Mouse (Mus musculus) adrenal gland, postnatal 36 days (tissue): Measurements from ENCODE around the gene Fxr2. TPM values are rescaled to one million over a fixed set of nuclear protein-coding genes. Genes with fewer than 3 reads are reported as not detected.
"Not testable (repeated sequence)": the region's sequence is repeated elsewhere in the genome, so short reads cannot be mapped to it uniquely, and the experiment has no call there.

Source experiments
- DNase-seq, 2 experiments: peaks; one replicate each; pipeline ENCODE4 v3.0.0; 2021; ENCODE audit warnings: mixed read lengths in 1 of 2
- total RNA-seq, 2 experiments: library from RNA; stranded (reverse); gene quantifications; 2 replicates each; pipeline ENCODE4 v1.2.3; 2021

Fxr2 gene
- total RNA-seq, 2 experiments from 2014 or later: 80.5 to 88.4 TPM

DNA sequence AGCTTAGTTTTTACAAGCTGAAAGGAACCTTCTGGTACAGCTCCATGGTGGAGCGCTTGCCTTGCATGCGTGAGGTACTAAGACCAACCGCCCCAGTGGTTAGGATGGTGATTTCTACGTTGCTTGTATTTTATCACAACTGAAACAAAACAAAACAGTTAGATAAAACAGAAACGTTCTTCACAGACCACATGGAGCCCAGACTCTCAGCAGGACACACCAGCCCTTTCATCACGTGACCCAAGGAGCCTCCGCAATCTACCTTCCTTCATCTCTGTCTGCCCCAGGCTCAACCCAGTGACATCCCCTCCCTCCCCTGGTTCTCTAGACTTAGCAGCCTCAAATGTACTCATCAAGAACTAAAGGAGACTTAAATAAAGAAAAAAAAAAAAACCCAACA lies 23.4 kb upstream of the Fxr2 start:
- no peak for DNase-seq

DNA sequence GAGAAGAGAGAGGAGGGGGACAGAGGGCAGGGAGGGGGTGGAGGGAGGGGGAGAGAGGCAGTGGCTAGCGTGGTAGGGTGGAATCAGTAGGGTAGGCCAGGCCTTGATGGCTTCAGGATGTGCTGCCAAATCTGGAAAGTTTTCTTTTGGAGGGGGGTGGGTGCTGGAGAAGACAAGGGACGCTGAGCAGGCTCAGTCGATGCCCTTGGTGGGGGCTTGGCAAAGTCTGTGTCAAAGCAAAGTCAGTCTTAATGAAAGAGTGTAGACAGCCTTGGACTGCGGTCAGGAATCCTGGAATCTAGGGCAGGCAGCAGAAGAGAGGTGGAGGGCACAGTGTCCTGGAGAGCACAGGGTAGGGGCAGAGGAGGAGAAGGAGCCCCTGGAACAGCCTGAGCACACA lies 21.9 kb upstream of the Fxr2 start:
- DNase-seq: no peak

DNA sequence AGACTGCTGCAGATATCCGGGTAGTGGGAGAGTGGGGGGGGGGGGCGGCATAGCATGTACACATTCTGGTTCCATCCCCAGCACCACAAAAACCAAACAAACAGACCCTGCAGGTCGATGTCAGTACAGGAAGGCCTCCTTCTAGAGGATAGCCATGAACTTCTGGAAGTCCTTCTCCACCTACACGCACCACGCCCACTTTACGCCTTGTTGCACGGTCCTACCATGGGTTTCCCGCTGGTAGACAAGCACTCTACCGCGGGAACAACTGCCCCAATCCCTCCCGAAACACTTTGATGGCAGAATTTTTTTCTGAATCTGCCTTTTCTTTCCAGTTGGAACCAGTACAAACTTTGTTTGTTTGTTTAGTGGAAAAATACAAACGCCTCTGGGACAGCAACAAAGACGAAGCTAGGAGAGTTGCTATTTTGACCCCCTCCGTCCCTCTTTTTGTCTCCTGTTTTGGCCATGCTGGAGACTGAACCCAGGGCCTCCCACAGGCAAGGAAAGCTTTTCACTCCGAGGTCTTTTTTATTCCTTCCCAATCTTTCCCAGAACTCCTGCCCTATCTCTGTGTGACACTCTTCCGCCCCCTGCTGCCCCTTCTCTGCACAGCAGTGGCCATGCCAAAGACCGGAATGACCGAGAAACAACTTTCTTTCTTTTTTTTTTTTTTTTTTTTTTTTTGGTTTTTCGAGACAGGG lies 19.1 kb upstream of the Fxr2 start:
- DNase-seq: peak; percentile 90 to 94

DNA sequence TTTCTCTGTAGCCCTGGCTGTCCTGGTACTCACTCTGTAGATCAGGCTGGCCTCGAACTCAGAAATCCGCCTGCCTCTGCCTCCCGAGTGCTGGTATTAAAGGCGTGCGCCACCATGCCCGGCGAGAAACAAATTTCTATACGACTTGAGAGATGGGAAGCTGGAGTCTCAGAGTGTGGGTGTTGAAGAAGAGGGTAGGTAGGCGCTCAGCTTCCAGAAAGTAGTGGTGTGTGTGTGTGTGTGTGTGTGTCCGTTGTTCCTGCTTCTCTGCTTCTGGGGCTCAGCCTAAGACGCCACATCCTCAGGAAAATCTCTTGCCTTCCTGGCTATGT lies 18.6 kb upstream of the Fxr2 start:
- not testable (repeated sequence) for DNase-seq

DNA sequence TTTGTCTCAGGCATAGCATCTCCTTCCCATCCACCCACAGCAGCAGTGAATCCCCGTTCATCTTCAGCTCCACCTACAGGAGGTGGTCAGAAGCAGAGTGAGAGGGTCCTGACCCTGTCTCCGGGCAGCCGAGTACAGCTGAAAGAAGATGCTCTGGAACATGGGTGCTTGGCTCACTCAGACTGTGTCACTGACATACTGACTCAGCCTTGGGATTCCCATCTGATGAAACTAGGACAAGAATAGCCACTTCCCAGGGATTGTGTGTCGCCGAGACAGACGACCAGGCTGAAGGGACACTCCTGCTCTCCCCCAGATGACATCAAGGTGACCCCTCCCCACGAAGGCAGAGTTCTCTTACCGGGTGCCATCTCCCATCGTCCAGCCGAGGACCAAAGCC lies 16.0 kb upstream of the Fxr2 start:
- no peak for DNase-seq

DNA sequence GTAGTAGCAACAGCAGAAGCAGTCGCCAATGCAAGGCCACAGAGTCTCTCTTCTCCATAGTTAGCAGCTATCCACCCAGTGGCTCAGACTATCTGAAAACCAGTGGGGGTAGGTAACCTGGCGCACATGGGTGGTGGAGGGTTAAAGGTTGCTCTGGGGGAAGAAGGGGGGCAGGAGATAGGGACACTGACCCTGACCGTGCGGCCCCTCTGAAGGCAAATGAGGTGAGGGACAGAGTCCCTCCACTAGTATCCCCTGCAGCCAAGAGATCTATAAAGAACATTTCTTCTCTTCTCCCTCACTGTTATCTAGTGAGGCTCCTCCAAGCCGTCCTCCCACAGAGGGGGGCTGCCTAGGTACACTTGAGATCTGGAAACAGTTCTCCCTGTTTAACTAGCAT lies 15.0 kb upstream of the Fxr2 start, which contains the start of gene Shbg:
Shbg (minus strand) TSS at position 101 of the 400 bp plus-strand sequence.
- no peak for DNase-seq

DNA sequence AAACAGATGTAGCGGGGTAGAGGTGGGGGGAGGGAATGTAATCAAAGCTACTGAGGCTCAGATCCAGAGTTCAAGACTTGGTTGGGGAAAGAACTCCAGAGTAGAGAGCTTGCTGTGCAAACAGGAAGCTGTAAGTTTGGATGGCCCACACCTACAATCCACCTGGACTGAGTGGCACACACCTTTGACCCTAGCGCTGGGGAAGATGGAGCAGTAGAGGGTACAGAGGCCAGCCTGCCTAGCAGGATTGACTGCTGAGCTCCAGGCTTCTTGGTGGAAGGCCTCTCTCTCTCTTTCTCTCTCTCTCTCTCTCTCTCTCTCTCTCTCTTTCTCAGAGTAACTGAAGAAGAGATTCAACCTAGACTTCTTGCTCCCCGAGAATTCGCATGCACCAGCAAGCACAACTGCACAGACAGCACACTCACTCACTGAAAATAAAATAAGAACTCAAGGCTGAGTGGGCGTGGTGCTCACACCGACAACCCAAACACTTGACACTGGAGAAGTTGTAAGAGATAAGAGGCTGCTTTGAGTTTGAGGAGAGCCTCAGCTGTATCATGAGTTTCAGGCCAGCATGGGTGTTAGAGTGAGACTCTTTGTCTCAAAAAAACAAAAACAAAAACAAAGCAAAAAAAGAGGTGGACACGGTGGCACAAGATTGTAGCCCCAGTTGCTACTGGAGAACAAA lies 12.3 kb upstream of the Fxr2 start:
- DNase-seq: no peak

DNA sequence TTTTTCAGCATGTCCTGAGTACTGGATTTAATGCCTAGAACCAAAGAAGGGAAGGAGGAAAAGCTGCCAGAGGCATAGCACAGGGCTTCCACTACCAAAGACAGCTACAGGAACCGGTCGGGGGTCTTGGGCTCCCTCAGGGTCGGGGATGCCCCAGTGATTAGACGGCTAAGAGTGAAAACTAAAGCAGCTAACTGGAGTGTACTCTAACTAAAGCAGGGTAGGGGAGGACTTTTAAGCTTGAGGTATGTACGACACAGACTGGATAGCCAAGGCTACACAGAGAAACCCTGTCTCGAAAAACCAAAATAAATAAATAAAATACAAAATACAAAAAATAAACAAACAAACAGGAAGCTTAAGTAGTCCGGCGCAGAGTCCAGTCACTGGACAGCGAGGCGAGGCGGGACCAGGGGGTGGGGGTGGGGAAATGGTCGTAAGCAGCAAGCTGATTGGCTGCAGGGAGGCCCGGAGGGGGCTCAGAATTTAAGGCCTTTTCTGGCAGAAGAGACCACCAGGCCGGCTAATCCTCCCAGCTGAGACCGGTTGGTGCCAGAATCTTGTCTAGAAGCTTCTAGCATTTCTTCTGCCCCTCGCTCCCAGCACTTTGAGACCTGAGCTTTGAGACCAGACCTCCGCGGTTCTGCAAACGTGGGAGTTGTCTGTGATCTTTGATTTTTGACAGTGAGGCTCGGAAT lies 11.1 kb upstream of the Fxr2 start, which contains the start of gene Sat2:
Sat2 (plus strand) TSS at position 454 of the 698 bp plus-strand sequence.
- peak; percentile 67 to 77 for DNase-seq

DNA sequence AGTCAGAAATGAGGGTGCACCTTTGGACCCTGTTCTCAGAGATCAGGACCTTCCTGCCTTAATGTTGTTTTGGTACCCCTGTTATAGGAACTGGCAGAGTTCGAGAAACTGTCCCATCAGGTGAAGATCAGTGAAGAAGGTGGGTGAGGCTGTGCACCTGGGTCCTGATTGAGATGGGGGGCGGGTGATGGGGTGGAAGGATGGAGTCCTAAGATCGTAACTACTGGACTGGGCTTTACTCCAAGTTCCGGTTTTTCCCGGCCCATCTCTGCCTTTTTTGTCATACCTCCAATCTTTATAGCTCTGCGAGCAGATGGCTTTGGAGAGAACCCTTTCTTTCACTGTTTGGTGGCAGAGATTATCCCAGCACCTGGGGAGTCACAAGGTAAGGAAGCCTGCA lies 10.4 kb upstream of the Fxr2 start:
- DNase-seq: no peak

DNA sequence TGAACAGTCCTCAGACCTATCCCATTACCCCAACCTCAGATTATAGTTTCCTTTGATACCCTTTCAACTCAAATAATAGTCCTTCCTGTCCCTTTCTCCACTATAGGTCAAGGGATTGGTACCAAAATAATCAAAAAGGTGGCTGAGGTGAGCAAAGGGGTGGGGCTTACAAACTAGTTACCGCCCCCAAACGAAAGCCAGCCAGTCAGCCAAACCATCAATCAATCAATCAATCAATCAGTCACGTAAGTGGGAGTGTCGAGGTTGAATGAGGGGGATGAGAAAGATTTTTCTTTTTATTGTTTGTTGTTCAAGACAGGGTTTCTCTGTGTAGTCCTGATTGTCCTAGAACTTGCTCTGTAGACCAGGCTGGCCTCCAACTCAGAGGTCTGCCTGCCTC lies 9.8 kb upstream of the Fxr2 start:
- no peak for DNase-seq

DNA sequence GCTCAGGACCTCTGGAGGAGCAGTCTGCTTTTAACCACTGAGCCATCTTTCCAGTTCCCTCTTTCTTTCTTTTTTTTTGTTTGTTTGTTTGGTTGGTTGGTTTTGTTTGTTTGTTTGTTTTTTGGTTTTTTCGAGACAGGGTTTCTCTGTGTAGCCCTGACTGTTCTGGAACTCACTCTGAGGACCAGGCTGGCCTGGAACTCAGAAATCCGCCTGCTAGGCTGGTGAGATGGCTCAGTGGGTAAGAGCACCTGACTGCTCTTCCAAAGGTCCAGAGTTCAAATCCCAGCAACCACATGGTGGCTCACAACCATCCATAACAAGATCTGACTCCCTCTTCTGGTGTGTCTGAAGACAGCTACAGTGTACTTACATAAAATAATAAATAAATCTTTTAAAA lies 8.5 kb upstream of the Fxr2 start:
- not testable (repeated sequence) for DNase-seq

DNA sequence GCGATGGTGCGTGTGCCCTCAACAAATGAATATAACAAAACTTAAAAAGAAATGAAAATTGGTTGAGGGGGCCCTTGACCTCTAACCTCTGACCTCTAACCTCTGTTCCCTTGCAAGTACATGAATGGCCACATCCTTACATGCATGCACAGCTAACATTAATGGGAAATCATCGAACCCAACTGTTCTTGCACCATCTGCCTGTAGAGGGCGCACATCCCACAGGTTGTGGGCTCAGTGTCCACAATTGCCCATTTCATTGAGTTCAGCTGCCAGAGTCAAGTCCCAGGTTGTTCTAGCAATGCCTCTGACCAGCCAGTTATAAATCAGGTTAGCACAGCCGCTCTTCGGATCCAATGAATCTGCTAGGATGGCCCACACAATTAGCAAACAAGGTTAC lies 4.5 kb upstream of the Fxr2 start:
- peak; percentile 78 to 85 for DNase-seq

DNA sequence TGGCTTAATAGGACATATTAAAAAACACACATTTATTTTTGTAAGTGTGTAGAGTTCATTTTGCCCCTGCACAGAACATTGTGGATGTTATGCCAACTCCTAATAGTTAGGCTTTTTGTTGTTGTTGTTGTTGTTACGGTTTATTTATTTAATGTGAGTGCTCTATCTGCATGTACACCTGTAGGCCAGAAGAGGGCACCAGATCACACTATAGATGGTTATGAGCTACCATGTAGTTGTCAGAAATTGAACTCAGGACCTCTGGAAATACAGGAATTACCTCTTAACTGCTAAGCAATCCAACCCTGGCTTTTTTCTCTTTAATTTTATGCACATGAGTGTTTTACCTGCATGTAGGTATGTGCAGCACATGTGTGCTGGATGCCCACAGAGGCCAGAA lies 3.0 kb upstream of the Fxr2 start:
- DNase-seq: no peak

DNA sequence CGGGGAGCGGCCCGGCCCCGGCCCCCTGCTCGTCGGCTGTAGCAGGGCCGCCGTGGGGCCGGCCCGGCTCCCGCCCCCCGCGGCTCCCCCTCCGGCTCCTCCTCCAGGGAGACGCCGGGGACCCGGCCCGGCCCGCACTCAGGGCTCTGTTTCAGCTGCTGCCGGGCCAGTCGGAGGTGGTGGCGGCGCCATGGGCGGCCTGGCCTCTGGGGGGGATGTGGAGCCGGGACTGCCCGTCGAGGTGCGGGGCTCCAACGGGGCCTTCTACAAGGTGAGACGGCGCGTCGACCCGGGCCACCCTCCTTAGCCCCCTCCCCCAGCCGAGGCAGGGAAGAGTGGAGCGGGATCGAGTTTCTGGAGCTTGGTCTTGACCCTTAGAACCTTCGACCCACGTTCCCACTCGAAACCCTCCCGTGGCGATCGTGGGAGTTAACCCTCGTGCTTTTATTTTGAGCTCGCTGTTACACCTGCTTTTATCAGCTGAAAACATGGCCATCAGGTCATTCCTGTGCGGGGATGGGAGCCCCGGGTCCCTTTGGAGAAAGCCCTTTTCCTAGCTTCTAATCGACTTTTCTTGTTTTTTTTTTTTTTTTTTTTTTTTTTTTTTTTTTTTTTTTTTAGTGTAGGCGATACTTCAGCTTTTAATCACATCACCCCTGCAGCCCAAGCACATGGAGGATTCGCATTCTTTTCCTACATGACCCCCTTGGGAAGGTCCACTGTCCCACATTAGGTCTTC lies 507 bp downstream of the Fxr2 start:
- peak; percentile 76 to 84 for DNase-seq

DNA sequence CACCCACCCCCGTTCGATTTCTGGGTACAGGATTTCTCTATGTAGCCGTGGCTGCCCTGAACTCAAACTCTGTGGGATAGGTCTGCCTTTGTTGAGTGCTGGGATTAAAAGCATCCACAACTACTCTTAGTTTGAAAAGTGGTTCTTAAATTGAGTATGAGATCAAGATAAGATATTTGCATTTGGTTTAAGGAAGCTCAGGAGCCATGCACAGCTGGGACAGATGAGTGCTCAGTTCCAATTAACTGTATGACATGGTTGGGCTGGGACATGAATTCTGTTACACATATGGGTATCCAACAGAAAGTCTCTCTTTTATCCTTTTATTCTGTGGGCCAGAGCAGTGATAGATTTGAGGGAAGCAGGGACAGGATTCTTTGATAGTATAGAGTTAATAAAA lies 2.7 kb downstream of the Fxr2 start:
- DNase-seq: no peak

DNA sequence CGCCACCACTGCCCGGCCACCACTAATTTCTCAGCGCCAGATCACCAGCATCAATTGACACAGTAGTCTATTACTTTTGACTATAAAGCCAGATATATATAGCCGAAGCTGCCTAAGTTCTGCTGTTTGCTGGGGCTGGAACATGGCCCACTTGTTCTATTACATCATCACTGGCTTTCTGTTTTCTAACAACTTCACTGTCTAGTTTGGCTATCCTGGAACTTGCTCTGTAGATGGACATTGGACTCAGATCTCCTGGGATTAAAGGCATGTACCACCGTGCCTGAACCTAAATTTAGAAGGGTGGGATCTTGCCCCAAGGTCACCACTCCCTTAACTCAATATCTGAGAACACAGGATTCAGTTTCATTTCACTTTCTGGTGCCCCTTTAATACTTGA lies 13.1 kb downstream of the Fxr2 start:
- no peak for DNase-seq

DNA sequence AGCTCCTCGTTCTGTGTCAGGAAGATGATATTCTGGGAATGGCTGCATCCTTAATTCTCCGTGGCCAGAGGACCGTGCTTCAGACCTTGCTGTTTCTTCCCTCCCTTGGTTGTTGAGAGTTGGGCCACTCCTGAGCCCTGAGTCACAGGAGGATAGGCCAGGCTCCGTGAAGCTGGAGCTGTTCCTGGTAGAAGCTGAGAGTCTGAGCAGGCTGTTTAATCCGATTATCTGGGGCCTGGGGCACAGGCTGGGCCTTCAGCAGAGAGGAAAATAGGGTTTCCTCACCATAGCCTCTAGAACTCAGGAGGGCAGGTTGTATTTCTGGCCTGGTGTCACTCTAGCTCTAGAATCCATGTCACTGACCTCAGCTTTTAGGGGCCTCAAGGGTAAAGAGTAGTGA lies 20.6 kb downstream of the Fxr2 start:
- DNase-seq: peak in 1 of 2 experiments; percentile 41

DNA sequence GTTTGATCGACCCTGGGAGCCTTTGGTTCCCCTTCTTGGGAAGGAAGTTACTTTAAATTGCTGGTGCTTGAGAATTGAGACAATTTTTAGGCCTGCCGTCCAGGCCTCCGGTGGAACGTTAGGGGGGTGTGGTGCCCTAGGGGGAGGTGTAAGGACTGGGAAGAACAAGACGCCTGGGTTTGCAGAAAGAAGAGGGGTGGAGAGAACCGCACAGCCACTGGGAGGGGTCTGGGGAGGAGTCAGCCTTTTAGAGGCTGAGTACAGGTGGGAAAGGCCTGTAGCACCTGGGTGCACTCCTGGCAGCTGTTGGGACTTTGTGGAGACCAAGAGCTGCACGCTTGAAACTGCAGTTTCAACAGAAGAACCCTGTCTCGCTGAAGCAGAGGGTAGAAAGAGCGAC lies 22.0 kb downstream of the Fxr2 start:
- DNase-seq: peak in 1 of 2 experiments; percentile 18

DNA sequence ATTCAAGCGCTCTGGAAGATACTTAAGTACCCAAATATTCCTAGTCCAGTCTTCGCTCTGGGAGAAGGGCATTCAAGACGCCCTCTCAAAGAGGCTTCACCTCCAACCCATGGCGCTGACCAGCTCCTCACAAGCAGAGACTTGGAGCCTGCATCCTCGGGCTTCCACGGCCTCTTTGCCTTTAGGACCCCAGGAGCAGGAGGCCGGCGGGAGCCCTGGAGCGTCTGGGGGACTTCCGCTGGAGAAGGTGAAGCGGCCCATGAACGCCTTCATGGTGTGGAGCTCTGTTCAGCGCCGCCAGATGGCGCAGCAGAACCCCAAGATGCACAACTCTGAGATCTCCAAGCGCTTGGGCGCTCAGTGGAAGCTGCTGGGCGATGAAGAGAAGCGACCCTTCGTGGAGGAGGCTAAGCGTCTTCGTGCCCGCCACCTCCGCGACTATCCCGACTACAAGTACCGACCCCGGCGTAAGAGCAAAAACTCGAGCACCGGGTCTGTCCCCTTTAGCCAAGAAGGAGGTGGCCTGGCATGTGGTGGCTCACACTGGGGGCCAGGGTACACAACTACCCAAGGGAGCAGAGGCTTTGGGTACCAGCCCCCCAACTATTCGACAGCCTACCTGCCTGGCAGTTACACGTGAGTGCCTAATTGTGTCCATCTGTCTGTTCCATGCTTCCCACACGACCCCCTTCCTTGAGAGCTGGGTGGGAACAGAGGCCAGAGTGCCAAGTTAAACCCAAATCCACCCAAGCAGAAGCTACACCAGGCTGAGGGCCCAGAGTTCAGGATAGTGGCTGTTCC lies 22.7 kb downstream of the Fxr2 start, which contains the start of gene Sox15:
Sox15 (plus strand) TSS at position 51 of the 801 bp plus-strand sequence.
- peak; percentile 77 for DNase-seq

DNA sequence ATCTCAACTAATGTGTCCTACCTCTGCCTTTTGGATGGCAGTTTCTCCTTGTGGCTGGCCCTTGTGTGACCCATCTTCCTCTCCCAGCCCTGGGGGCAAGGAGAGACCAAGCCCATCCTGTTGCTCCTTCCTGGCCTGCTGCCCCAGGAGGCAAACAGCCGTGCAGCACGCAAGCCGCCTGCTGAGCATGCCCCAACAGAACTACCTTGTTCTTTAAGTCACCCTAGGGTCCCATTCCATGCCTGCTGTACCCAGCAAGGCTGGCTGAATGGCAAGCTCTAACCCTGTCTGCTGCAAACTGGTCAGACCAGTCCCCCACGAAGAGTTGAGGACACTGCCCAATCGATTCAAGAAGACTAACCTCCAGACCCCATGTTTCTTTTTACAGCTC lies 23.3 kb downstream of the Fxr2 start:
- DNase-seq: no peak

DNA sequence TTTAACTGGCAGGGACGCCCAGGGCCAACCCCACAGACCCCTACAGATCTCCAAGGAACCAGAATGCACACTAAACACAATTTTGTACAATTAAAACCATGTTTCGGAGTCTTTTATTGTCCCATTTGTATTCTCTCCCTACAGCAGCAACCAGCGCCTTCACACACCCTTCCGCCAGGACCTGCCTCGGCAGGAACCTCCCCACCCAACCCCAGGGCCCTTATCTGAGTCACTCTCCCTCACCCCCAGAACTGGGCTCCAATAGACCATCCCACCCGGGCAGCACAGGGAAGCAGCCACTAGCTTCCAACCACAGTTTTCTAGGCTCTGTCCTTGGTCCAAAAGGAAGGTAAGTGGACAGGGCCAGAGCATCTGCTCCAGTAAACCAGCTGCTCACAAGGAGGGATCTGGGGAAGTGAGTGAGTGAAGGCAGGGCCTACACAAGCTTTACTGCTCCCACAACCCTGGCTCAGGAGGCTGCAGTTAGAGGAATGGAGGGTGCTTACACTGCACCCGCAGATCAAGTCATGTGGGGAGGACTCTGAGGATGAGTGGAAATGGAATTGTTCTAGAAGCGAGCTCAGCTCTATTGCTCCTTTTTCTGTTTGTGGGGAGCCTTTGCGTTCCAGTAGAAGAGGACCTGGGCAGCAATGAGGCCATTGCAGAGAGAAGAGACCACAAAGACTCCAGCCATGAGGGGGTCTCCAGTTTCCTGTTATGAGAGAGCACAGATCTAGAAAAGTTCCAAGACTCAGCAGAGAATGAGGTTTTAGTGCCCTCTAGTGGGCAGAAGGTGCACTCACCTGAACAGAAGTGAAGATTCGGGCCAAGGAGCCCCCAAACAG lies 24.0 kb downstream of the Fxr2 start:
- DNase-seq: peak in 1 of 2 experiments; percentile 53
